Mouse (Mus musculus): ENCODE measurements around the gene Ptges2.
"Not testable (repeated sequence)": the region's sequence is repeated elsewhere in the genome, so short reads cannot be mapped to it uniquely, and the experiment has no call there.

The Ptges2 gene

DNA sequence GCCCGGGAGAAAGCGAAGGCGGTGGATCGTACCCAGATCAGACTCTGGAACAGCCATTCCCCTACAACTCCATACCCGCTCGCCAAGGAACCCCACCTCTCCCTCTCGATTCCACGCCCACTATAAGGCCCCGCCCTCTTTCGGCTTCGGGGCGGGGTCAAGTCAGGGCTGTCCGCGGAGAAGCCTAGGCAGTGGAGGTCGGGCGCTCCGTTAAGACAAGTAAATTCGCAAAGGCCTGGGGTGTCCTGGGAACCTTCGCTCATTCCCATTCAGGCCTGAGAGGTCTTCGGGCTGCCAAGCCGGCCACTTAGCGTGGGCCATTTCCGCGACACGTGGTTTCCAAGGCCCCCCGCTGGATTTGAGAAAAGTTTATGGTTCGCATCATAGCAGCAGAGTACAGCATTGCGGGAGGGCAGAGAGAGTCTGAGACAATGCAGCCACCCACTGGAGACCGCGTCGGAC lies at the start of gene Ptges2:
TSS of gene Ptges2 (plus strand) at position 413 of the 462 bp plus-strand sequence.
- DNase-seq (ENCODE audit: low spot score in 2 of 2), result peak; percentile 54 to 83

DNA sequence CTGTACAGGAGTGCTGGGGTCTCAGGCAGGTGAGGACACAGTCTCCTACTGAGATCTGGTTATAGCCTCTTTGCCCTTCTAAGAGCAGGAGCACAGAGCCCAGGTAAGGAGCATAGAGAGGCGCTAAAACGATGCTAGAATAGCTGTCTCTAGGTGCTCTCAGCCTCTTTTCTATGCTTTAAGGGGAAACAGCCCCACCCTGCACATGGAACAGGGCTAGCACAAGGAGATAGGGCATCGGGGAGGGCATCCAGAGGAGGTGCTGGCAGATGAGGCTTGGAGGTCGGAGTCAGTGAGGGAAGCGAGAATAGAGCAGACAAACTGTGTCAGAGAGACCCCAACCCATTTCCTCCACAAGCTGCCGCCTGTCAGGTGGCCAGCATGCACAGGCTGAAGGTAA lies 48.7 kb upstream of the Ptges2 start:
- DNase-seq (ENCODE audit: low spot score in 2 of 2), result no peak

DNA sequence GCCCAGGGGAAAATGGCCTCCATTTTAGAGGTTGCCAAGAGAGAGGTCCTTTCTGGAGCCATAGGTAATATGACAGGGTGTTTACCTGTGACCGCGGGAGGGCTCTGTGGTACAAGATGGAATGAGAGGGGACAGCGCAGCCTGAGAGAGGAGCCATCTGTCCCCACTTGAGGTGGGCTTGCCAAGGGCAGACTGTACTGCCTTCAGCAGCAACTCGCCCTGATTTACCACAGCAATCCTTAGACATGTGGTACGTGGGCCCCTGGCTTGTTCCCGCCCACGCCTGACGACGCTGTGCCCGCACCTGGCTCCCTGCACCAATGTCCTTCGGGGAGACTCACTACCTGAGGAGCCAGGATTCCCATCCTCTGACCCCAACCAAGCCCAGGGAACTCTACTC lies 47.4 kb upstream of the Ptges2 start:
- DNase-seq (ENCODE audit: low spot score in 2 of 2), result no peak

DNA sequence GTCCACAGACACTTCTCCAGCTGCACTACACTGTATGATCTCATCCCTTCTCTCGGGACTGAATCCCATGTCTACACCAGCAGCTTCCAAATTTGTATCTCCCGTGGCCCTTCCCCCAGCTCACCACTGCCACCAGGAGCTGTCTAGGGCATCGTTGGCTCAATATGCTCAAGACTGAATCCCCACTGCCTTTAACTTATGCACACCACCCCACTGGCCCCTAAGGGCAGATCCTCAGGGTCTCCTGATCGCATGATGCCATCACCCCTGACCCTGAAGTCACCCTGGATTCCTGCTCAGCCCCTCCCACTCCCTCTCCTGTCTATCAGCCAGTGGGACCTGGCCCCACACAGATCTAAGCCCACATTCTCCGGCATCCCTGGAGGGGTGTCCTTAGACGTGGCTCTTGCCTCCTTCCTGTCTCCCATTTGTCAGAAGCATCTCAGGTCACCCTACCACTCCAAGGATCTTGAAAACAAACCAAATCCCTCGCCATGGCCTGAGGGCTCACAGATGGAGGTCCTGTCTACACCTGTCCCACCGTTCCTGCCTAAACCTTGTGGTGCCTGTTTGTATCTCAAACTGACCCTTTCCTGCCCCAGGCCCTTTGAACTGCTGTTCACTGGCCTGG lies 46.0 kb upstream of the Ptges2 start:
- DNase-seq (ENCODE audit: low spot score in 2 of 2), result no peak

DNA sequence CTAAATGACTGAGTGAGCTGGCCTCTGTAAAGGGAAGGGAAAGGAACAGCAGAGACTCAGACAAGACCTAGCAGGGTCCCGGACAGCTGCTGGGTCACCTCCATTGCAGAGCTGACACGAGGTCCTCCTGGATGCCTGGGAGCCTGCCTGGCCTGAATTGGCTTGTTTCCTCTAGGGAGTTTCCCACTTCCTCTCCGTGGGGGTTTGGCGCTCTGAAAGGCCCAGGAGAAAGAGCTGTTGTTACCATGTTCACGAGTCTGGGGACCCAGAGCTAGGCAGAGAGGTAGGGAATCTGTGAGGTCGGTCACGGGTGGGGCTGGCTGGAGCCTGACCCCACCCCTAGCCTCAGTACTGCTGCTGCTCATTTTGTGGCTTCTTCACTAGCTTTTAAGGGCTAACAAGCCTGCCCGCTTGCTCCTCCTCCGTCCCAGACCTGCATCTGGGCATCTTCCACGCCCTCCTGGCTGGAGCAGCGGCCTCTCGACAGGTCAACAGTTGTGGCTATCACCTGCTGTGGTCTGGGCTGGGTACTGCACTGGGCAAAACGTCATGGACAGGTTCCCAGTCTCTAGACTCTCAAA lies 45.1 kb upstream of the Ptges2 start:
- no peak for DNase-seq (ENCODE audit: low spot score in 2 of 2)

DNA sequence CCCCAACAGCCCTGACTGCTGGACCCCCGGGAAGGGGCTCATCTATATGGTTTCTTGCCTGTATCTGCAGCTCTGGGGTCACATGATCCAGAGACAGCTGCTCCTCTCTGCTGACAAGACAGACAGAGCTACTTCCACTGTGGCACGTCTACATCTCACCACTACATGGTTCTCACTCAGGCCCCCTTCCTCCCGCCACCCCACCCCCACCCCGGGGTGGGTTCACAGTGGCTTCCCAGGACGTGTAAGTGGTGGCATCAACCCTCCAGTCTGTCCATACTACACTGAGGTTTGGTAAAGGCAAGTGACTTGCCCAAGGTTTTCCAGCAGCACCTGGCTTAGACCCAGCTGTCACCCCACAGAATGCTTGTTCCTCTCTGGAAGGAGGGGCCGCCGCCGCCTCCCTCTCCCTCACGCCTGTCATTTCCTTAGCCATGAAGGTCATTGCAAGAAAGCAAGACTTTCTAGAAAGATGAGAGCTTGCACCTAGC lies 44.2 kb upstream of the Ptges2 start:
- DNase-seq (ENCODE audit: low spot score in 2 of 2), result no peak

DNA sequence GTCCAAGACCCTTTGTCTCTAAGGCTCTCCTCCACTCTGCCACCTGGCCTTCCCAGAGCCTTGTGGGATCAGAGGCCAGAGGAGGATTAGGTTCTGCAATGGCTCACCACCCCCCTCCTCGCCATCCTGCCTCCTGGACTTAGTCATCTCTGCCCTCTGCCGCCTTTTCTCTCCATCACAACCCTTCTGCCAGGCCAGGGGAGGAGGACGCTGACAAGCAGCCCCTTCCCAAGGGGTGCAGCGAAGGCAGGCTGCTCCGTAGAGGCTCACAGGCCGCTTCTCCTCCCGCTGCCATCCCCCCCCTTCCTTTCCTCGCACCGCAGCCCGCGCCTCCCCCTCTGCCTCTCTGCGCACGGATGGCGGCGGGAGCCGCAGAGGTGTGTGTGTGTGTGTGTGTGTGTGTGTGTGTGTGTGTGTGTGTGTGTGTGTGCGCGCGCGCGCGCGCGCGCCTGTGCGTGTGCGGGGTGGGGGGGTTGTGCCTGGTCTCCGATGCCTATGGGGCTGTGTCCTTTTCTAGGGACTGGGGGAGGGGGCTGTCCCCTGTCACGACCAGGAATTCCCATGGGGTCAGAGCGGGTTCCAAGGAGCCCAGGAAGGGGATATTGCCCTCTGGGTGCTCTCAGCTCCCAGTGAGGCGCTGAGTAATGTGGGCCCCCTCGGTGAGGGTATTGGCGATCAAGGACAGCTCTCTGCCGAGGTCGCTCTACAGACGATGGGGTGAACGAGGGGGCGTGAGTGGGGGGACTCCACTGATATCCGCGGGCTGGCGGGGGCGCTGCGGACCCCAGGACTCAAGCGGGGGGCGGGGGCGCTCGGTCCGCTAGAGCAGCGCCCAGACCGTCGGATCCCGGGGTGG lies 43.3 kb upstream of the Ptges2 start, which contains the start of gene Ciz1:
TSS of gene Ciz1 (plus strand) at position 177 of the 856 bp plus-strand sequence.
- DNase-seq (ENCODE audit: low spot score in 2 of 2), result peak in 1 of 2 experiments; percentile 47

DNA sequence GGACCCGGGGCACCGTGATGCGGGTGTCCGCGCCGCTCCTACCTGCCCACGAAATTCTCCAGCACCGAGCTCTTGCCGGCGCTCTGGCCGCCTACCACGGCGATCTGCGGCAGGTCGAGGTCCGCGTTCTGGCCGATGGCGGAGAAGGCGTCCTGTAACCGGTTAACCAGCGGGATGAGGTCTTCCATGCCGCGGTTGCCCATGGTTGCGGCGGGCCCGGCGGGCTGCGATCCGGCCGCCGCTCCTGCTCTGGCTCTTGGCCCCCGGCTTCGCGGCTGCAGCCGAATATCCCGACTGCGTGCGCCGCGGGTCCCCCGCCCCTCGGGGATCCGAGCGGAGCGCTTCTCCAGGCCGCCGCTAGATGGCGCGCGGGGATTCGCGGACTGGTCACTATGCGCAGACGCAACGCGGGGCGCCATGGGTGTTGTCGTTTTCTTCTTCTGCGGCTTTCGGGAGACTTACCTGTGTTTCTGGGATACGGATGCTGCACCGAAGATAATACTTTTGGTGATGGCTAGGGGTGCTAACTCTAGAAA lies 42.6 kb upstream of the Ptges2 start, which contains the start of gene Dnm1:
TSS of gene Dnm1 (minus strand) at position 332 of the 536 bp plus-strand sequence.
- peak; percentile 96 to 98 for DNase-seq (ENCODE audit: low spot score in 2 of 2)

DNA sequence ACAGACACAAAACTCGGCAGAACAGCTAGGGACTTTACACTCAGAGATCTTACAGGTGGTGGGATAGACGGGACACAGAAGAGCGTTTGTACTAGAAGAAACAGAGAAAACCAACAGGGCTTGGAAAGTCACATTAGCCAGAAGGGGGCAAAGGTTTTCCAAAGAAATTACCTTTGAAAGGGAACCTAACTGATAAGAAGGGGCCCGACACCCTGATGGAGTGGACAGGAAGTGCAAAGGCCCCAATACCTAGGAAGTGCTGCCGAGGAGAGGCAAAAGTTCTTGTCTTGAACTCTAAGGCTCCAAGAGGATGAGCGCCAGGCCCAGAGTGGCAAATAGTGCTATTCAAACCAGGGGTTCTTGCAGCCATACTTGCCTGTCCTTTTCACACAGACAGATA lies 41.9 kb upstream of the Ptges2 start:
- no peak for DNase-seq (ENCODE audit: low spot score in 2 of 2)

DNA sequence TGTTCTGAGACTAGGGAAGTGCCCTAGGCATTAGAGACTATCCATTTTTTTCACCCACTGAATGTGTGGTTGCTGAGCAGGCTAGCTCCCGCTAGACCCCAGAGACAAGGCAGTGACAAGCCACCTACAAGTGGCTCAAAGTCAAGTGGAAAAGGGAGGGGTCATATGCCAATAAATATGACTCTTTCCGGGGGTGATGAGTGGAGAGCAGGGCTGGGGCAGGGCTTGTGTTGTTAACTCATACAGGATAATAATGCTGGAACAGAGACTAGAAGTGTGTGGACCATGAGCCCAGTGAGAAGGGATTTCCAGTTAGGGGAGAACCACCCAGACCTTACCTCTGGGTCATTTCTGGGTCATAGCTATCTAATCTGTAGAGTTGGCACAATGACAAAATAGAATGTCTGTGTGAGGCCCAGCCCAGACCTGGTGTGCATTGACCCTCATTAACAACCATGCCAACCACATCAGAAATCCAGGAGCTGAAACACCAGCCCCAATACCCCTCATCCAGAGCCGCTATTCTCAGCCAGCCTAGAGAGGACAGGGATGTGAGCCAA lies 41.3 kb upstream of the Ptges2 start:
- DNase-seq (ENCODE audit: low spot score in 2 of 2), result no peak

DNA sequence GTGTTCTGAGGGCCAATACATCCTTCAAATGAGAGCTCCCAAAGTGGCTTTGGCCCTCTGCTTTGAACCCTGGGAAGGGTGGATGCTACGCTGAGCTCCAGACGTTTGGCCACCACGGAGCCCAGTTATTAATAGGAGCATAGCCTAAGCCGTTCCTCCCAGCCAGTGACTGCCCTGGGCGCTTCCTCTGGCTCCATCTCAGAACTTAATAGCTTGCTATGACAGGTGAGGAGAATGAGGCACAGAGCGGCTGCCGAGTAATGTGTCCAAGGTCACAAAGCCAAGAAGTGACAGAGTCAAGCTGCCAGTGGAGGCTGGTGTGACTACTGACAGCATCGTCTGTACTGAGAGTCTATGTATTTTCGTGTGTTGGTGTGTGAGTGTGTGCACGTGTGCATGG lies 39.5 kb upstream of the Ptges2 start:
- no peak for DNase-seq (ENCODE audit: low spot score in 2 of 2)

DNA sequence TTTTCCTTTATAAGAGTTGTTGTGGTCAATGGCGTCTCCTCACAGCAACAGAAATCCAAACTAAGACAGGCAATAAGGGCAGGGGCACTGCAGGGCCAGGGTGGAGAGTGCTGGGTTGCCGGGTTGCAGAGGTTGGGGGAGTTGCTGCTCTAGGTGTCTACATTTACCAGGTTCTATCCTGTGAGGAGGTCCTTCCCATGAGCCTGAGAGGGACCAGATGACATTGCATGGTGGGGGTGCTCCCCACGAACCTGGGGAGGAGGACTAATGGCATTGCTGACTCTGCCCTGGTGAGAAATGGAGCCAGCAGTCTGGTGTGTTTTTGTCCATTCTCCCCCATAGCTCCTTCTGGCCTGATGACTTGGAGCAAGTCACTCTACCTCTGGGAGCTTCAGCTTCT lies 38.0 kb upstream of the Ptges2 start:
- DNase-seq (ENCODE audit: low spot score in 2 of 2), result no peak

DNA sequence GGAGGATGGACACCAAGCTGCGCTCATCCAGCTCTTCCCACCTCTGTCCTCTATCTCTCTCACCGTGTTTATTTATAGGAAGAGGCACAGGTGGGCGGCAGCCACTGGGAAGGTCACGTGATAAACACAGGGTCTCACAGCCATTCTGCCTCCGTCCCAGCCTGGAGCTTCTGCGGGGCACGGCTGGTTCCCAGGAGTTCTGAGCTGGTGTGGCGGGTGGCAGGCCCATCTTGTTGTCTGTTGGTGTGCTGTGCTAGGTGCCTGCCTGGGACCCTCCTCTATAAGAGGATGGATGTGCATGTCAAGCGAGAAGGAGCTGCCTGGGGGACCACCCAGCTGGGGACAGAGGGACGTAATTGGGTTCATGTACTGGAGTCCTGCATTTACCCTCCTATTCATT lies 37.3 kb upstream of the Ptges2 start:
- no peak for DNase-seq (ENCODE audit: low spot score in 2 of 2)

DNA sequence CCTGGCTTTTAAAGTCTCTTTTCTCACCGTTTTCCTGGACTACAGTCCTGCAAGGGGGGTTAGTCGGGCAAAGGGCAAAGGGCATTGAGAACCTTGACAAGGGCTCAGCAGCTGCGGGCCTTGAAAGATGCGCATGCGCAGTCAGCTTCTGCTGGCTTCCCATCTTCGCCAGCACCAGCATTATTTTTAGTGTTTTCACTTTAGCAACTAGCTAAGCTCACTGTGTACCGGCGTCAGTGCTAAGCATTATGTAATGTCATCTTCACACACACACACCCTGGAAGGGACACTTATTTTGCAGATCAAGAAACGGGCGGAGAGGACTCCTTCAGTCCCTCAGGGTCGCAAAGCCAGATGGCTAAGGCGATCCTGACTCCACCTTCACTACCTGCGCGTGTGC lies 35.0 kb upstream of the Ptges2 start:
- DNase-seq (ENCODE audit: low spot score in 2 of 2), result no peak

DNA sequence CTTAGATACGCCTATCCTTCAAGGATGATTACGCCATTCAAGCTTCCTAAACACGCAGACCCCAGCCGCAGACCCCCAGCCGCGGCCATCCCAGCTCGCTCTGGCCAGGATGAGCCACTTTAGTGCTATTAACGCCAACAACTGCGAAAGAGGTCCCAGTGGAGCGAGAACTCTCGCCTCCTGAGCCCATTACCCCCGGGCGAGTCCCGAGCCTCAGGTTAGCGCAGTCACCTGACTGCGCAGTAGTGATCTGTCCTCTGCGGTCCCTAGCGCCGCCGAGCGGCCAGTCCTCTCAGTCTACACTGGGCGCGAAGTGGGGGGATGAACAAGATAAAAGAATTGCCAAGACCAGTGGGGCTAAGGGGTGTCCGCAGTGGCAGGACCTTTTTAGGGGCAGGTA lies 34.3 kb upstream of the Ptges2 start:
- DNase-seq (ENCODE audit: low spot score in 2 of 2), result peak in 1 of 2 experiments; percentile 49

DNA sequence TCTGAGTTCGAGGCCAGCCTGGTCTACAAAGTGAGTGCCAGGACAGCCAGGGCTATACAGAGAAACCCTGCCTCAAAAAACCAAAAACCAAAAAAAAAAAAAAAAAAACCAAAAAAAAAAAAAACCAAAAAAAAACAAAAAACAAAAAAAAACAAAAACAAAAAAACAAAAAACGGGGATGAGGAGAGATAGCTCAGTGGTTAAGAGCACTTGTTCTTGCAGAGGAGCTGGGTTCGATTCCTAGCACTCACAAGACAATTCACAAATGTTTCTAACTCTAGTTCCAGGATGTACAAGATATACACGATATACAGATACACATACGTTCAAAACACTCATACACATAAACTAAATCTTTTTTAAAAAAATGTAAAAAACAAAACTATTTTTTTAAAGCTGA lies 33.4 kb upstream of the Ptges2 start:
- not testable (repeated sequence) for DNase-seq (ENCODE audit: low spot score in 2 of 2)

DNA sequence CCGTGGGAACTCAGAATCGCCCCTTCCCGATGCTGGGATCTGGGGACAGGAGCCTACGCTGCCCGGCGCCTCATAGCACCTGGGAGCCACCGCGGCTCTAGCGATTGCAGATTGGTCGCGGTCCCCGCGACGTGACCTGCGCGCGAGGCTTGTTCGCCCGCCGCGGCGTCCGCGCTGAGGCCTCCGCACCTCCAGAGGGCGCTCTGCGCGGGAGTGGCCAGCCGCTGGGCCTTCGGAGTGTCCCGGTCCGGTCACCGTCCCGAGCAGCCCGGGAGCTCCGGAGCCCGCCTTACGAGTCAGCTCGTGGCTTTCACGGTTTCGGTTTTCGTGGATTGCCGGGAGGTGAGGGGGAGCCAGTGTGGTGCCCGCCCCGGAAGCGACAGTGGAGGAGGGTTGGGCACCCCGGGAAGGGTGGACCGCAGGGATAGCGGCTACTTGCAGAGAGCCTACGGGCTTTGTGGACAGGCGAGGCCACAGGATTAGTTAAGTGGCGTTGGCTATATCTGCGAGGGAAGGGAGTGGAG lies 32.8 kb upstream of the Ptges2 start:
- peak; percentile 82 to 95 for DNase-seq (ENCODE audit: low spot score in 2 of 2)

DNA sequence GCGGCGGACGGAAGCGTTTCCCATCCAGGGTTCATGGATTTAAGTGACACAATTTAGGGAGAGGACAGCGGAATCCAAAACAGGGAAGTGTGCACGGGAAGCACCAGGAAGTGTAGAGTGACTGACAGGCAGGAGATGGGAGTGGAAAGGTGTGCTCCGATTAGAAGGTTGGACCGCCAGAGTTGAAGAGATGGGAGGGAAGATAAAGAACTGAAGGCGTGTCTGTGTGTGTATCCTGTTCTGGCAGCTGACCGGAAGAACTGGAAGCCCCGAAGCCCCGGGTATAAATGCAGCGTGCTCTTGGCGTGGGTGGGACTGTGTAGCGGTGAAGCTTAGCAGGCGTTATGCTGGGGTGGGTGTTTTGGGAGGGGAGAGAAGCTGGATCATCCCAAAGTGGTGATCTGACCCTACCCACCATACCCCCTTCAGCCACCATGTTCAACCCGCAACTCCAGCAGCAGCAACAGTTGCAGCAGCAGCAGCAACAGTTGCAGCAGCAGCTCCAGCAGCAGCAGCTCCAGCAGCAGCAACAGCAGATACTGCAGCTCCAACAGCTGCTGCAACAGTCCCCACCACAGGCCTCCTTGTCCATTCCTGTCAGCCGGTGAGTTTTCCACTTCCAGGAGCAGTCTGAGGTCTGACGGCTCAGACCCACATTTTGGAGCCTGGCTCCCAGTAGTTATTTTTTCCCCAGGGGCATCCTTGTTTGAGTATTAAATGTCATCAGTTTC lies 32.2 kb upstream of the Ptges2 start:
- no peak for DNase-seq (ENCODE audit: low spot score in 2 of 2)

DNA sequence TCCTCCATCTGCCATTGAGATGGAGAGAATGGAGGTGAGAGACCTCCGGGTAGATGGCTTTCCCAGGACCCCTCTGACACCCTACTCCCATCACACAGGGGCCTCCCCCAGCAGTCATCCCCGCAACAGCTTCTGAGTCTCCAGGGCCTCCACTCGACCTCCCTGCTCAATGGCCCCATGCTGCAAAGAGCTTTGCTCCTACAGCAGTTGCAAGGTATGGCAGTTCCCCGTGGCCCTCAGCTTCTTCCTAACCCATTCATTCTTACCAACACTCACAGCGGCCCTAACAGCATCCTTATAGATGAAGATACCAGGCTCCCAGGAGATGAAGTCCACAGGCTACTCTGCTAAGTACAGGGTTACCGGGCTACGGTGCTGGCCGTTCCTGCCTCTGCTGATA lies 31.6 kb upstream of the Ptges2 start:
- DNase-seq (ENCODE audit: low spot score in 2 of 2), result no peak

DNA sequence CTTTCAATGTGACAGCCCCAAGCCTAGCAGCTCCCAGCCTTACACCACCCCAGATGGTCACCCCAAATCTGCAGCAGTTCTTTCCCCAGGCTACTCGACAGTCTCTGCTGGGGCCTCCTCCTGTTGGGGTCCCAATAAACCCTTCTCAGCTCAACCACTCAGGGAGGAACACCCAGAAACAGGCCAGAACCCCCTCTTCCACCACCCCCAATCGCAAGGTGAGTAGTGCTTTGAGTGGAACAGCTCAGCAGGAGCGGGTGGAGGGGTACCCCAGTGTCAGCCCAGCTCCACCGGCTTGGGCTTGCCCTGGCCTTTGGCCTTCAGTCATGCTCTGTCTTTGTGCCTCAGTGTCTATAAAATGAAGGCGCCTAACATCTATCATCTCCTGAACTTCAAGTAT lies 28.4 kb upstream of the Ptges2 start:
- no peak for DNase-seq (ENCODE audit: low spot score in 2 of 2)

DNA sequence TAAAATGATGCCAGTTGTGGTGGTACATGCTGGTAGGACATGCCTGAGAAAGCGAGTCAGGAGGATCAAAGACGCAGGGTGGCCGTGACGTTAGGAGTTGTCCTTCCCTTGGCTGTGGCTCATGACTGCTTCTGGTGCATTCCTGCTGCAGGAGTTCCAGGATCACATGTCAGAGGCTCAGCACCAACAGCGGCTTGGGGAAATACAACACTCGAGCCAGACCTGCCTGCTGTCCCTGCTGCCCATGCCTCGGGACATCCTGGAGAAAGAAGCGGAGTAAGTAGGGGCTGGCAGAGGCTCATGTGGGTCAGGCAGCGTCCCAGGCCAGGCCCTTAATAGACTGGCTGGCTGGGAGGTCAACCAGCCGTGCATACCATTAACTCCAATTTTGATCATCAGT lies 21.5 kb upstream of the Ptges2 start:
- DNase-seq (ENCODE audit: low spot score in 2 of 2), result no peak
